Mouse (Mus musculus) intestine, embryonic 16.5 days (tissue): Measurements from ENCODE around the gene Dph1. TPM values are rescaled to one million over a fixed set of nuclear protein-coding genes. Genes with fewer than 3 reads are reported as not detected.

ENCODE experiments used
- ATAC-seq: fragments of 200-750 bp; cut with Nextera tagmentation; 2 replicates; pipeline ENCODE4 v1.8.0; 2017; ENCODE audit warnings: moderate TSS enrichment, moderate library complexity
- H3K27ac ChIP-seq: fragments of 300-500 bp; sonication (generic); 2 replicates; pipeline ENCODE4 v1.5.1; 2014; ENCODE audit warnings: mild to moderate bottlenecking, low read length
- H3K27me3 ChIP-seq: fragments of 300-500 bp; sonication (generic); replicated peaks from 2 replicates; pipeline ENCODE4 v1.6.1; 2014; ENCODE audit warnings: low read length, control low read depth, mixed read lengths; ENCODE audit not compliant: control insufficient read depth, insufficient read depth
- H3K36me3 ChIP-seq: fragments of 300-500 bp; sonication (generic); 2 replicates; pipeline ENCODE4 v1.6.1; 2014; ENCODE audit warnings: low read length, control low read depth; ENCODE audit not compliant: control insufficient read depth, insufficient read depth
- H3K4me1 ChIP-seq: fragments of 300-500 bp; sonication (generic); 2 replicates; pipeline ENCODE4 v1.6.1; 2014; ENCODE audit warnings: low read length, control low read depth, mixed read lengths; ENCODE audit not compliant: control insufficient read depth, insufficient read depth
- H3K4me2 ChIP-seq: fragments of 300-500 bp; sonication (generic); 2 replicates; pipeline ENCODE4 v1.6.1; 2014; ENCODE audit warnings: low read depth, low read length, control low read depth
- H3K4me3 ChIP-seq: fragments of 300-500 bp; sonication (generic); 2 replicates; pipeline ENCODE4 v1.5.1; 2014; ENCODE audit warnings: mild to moderate bottlenecking, low read length
- H3K9ac ChIP-seq: fragments of 300-500 bp; sonication (generic); 2 replicates; pipeline ENCODE4 v1.6.1; 2014; ENCODE audit warnings: low read depth, low read length
- H3K9me3 ChIP-seq: fragments of 300-500 bp; sonication (generic); 2 replicates; pipeline ENCODE4 v1.6.1; 2016; ENCODE audit warnings: low read length, control low read depth; ENCODE audit not compliant: control insufficient read depth
- WGBS: fragments of 180-500 bp; shearing (Covaris S2); extraction: QIAGEN DNeasy Blood & Tissue Kit; methylation state at CpG from one replicate; pipeline ENCODE4 v1.1.7; 2014; 5-methylcytosine and 5-hydroxymethylcytosine counted together
- microRNA counts: library from miRNA; unstranded; fragments of <30 nt; microRNA quantifications from one replicate; lab custom pipeline; 2016
- microRNA-seq: library from miRNA; unstranded; fragments of <30 nt; microRNA quantifications from one replicate; pipeline ENCODE4, GENCODE M21; 2016
- polyA plus RNA-seq: library from polyadenylated mRNA; unstranded; fragments of >200 nt; fragmentation: Nextera tagmentation; extraction: Ambion mirVana; gene quantifications from 2 replicates; pipeline ENCODE4 v1.2.1, GENCODE M21; 2015

Gene Dph1
- polyA plus RNA-seq, 1 experiment from 2014 or later, result 22.7 TPM

DNA sequence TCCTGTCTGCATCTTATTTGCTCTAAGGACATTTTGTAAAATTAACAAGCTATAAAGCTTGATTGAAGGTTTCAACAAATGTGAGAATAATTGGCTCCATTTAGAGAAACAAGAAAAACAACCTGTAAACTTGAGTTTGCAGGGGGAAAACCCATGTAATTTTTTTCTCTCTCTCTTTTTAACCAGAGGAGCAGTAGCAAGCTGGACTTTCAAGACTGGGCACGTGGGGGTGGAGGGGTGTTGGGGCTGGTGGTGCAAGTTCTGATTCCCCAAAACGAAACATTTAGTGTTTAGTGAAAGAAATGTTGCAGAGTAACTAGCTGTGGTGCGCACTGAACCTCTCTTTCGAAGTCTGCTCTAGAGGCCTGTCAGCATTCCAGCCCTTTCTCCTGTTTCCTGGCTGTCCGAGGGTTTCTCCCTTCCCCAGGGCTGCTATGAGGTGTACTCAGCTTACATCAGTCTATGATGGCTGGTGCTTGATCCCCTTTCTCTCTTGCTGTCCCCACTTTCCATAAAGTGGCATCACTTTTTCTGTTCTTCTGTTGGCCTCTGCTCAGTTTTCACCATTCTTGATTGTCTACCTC, 56.5 kb downstream of the Dph1 start:
- Histone ChIP-seq H3K27ac (peak overlapping the region; percentile 67; the same call in 1 of the 2 replicates), H3K9me3 (no peaks in the 10 kb centered on the region), H3K4me3 (no peak overlapping the region), H3K4me2 (no peak overlapping the region), H3K4me1 (peaks cover 30% of the 10 kb centered on the region), H3K36me3 (no peaks in the 10 kb centered on the region), H3K9ac (no peak overlapping the region), H3K27me3 (no peaks in the 10 kb centered on the region)
- no peak for ATAC-seq
- WGBS, result 65% methylated on average over 5 of the region's 5 CpGs

DNA sequence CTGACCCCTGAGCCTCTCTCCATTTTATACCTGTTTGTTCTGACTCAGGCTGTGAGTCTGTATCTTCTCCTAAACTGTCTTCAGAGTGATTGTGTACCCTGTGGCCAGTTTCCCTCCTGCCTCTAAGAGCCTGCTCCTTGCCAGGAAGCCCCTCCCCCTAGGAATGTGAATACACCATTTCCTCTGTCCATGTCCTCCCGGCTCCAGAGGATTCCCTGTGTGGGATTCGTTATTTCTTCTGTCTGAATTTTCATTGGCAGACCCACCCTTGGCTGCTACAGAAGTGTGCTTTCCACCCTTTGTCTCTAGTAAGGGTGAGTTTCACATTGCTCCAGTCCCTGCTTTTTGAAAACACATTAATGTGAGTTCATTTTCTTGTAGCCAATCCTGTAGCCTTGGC, 57.1 kb downstream of the Dph1 start:
- H3K4me1 ChIP-seq, result peaks cover 24% of the 10 kb centered on the region
- H3K9me3 ChIP-seq, result no peaks in the 10 kb centered on the region
- no peaks in the 10 kb centered on the region for H3K36me3 ChIP-seq
- no peak overlapping the region for H3K9ac ChIP-seq
- peak overlapping the region; percentile 67 for H3K27ac ChIP-seq
- WGBS, result 11% methylated on average over 2 of the region's 2 CpGs
- no peaks in the 10 kb centered on the region for H3K27me3 ChIP-seq
- H3K4me2 ChIP-seq, result no peak overlapping the region
- no peak overlapping the region for H3K4me3 ChIP-seq
- peak; percentile 70 for ATAC-seq

DNA sequence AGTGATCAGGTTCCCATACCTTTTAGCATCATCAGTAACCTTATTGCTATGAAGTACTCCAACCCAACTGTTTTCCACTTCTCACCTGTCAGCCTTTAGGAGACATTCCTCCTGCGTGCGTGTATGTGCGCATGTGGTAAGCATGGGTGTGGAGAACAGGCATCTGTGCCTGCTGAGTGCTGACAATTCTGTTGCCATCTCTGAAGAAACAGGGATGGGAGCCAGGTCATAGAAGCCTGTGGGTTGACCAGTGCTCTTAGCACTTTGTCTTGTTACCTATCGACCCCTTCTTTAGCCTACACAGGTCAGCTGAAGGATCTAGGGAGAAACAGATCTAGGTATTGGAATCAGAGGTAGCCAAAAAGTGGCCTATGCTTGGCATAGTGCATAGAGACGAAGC, 57.6 kb downstream of the Dph1 start:
- Histone ChIP-seq H3K9me3 (no peaks in the 10 kb centered on the region), H3K36me3 (0 out of 2 replicates have a peak, but pooled peaks cover 2% of the 10 kb centered on the region), H3K27me3 (no peaks in the 10 kb centered on the region), H3K27ac (peak overlapping the region; percentile 67), H3K4me2 (no peak overlapping the region), H3K4me1 (peaks cover 19% of the 10 kb centered on the region), H3K9ac (no peak overlapping the region), H3K4me3 (no peak overlapping the region)
- no peak for ATAC-seq
- 84% methylated on average over 5 of the region's 5 CpGs for WGBS

DNA sequence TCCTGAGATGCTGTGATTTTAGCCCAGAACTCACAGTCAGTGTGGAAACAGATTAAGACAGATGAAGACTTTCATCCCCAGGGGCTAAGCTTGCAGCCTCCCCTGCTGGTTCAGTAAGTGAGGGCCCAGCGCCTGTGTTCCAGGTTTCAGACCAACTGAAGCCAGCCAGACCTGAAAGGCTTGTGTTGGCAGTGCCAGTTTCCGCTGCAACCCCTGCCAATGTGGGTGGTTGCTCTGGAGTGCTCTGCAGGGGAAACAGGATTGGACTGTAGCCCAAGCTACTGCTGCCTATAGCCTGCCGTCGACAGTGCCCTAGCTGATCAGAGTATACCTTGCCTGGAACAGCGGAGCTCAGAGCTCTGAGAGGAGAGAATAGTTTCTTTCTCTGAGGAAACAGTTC, 58.8 kb downstream of the Dph1 start:
- H3K27me3 ChIP-seq, result no peaks in the 10 kb centered on the region
- no peak overlapping the region for H3K9ac ChIP-seq
- 0 out of 2 replicates have a peak, but pooled peaks cover 2% of the 10 kb centered on the region for H3K36me3 ChIP-seq
- 77% methylated on average over 5 of the region's 5 CpGs for WGBS
- H3K4me2 ChIP-seq, result no peak overlapping the region
- H3K27ac ChIP-seq, result no peak overlapping the region
- no peaks in the 10 kb centered on the region for H3K9me3 ChIP-seq
- no peak overlapping the region for H3K4me3 ChIP-seq
- peaks cover 18% of the 10 kb centered on the region for H3K4me1 ChIP-seq
- ATAC-seq, result no peak

DNA sequence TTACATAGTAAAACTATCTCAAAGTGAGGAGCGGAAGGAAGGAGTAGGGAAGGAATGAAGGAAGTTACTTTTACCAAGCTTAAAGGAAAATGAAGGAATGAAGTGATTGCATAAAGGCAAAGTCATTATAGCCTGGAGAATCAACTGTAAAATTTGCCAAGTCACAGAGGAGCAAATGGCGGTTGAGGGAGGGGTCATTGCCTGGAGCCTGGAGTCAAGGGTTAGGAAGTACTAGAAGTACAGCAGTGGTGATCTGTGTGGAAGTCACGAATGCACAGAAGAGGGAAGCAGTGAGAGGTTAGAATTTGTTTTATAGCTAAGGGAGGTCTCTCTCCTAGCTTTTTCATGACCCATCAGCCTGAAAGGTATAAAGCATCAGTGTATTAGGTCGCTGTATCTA, 59.7 kb downstream of the Dph1 start:
- Histone ChIP-seq H3K4me1 (peaks cover 13% of the 10 kb centered on the region), H3K9me3 (no peaks in the 10 kb centered on the region), H3K27me3 (no peaks in the 10 kb centered on the region), H3K4me2 (no peak overlapping the region), H3K36me3 (0 out of 2 replicates have a peak, but pooled peaks cover 2% of the 10 kb centered on the region), H3K27ac (no peak overlapping the region), H3K4me3 (no peak overlapping the region), H3K9ac (no peak overlapping the region)
- no peak for ATAC-seq
- 83% methylated on average over 4 of the region's 4 CpGs for WGBS

DNA sequence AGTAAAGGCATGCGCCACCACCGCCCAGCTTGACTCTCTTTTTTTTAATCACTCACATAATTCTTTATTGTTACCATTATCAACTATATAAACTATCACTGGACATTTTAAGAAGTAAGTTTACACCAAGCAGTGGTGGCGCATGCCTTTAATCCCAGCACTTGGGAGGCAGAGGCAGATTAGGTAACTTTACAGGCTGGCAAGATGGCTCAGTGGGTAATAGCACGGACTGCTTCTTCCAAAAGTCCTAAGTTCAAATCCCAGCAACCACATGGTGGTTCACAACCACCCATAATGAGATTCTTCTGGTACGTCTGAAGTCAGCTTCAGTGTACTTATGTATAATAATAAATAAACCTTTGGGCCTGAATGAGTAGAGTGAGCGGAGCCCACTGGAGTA, 61.6 kb downstream of the Dph1 start:
- Histone ChIP-seq H3K36me3 (0 out of 2 replicates have a peak, but pooled peaks cover 2% of the 10 kb centered on the region), H3K27ac (no peak overlapping the region), H3K4me3 (no peak overlapping the region), H3K4me2 (no peak overlapping the region), H3K9me3 (no peaks in the 10 kb centered on the region), H3K9ac (no peak overlapping the region), H3K4me1 (peaks cover 8% of the 10 kb centered on the region), H3K27me3 (no peaks in the 10 kb centered on the region)
- ATAC-seq, result no peak
- 93% methylated on average over 6 of the region's 6 CpGs for WGBS

MicroRNAs within 50 kb of the gene (microRNA counts, 519-probe panel; counts per million panel counts)
- microRNA mmu-miR-132 (lab: Ali Mortazavi, UCI) (2,564 counts per million, percentile 63 among the panel's probes with 10 or more counts), microRNA mmu-miR-212 (lab: Ali Mortazavi, UCI) (726 counts per million, percentile 2 among the panel's probes with 10 or more counts)

Small RNA genes within 50 kb of the gene (microRNA-seq; reads per million reads assigned to microRNA genes)
- gene Mir132 (271 reads per million, percentile 61 among the genes with 10 or more reads in this experiment), gene Mir212 (32.8 reads per million, percentile 35 among the genes with 10 or more reads in this experiment)

Other genes with a start within 250 kb of the Dph1 start
- gene Hic1, start 21.7 kb downstream of the Dph1 start, polyA plus RNA-seq, result 7.1 and 8.6 TPM in 2 replicates
- 18.7 and 23.9 TPM in 2 replicates for gene Ovca2, start 12.4 kb downstream of the Dph1 start, polyA plus RNA-seq
- gene Rtn4rl1, start 2.5 kb upstream of the Dph1 start, polyA plus RNA-seq, result 1.5 and 1.6 TPM in 2 replicates
- gene Rpa1, start 157.1 kb upstream of the Dph1 start, polyA plus RNA-seq, result 82.8 and 91.9 TPM in 2 replicates
- 7.2 and 8.2 TPM in 2 replicates for gene Smyd4, start 157.2 kb upstream of the Dph1 start, polyA plus RNA-seq
- gene Serpinf1, start 231.5 kb upstream of the Dph1 start, polyA plus RNA-seq, result 32.4 and 38.7 TPM in 2 replicates
- 23.2 and 32.8 TPM in 2 replicates for gene Serpinf2, start 248.3 kb upstream of the Dph1 start, polyA plus RNA-seq